Mouse (Mus musculus) ES-E14 (cell line): ENCODE data around the gene Lemd2.

Experiments
- CHD2 ChIP-seq: IDR thresholded peaks from 2 replicates; pipeline ENCODE4 v1.6.1; 2014; ENCODE audit warnings: mild to moderate bottlenecking, low read depth, low read length, inconsistent platforms
- MAFK ChIP-seq: IDR thresholded peaks from 2 replicates; pipeline ENCODE4 v1.6.1; 2014; ENCODE audit warnings: mild to moderate bottlenecking, low read depth, low read length, inconsistent platforms; ENCODE audit not compliant: insufficient read depth
- ZC3H11A ChIP-seq: IDR thresholded peaks from 2 replicates; pipeline ENCODE4 v1.6.1; 2012; ENCODE audit warnings: low read depth, mild to moderate bottlenecking, inconsistent platforms, low read length, borderline replicate concordance
- ZNF384 ChIP-seq: IDR thresholded peaks from 2 replicates; pipeline ENCODE4 v1.6.1; 2012; ENCODE audit warnings: low read depth, low read length, inconsistent platforms

GRCm38 (mm10) chr17:27199205-27199604 lies 5.1 kb downstream of the Lemd2 start:
- TF ChIP-seq ZC3H11A (no peak), ZNF384 (no peak), MAFK (no peak), CHD2 (no peak)
